Mouse (Mus musculus) brain, embryonic 14.5 days (tissue): Measurements from ENCODE around the gene Kcnb1.

Source experiments
- CTCF ChIP-seq: fragments of 200-500 bp; IDR thresholded peaks from 2 replicates; pipeline ENCODE4 v1.5.1; 2012; ENCODE audit warnings: inconsistent platforms, mild to moderate bottlenecking, moderate library complexity, borderline replicate concordance; ENCODE audit not compliant: insufficient read depth, insufficient read length; ENCODE audit errors: extremely low read depth
- POLR2A ChIP-seq: fragments of 200-500 bp; IDR thresholded peaks from 2 replicates; pipeline ENCODE4 v1.6.1; 2012; ENCODE audit warnings: mild to moderate bottlenecking, inconsistent platforms, borderline replicate concordance; ENCODE audit not compliant: poor library complexity, insufficient read depth, insufficient read length, severe bottlenecking; ENCODE audit errors: extremely low read depth

- TF ChIP-seq CTCF: no peak
- TF ChIP-seq POLR2A: no peak
Measured at GRCm38 (mm10) chr2:167136909-167137308, 53.0 kb downstream of the Kcnb1 start.
